Mouse (Mus musculus) liver, postnatal 0 days (tissue): ENCODE measurements around the gene Rpl29. TPM values are rescaled to one million over a fixed set of nuclear protein-coding genes. Genes with fewer than 3 reads are reported as not detected.

Experiments used
- ATAC-seq: fragments of 200-750 bp; cut with Nextera tagmentation; 2 replicates; pipeline ENCODE4 v1.8.0; 2017; ENCODE audit warnings: mild to moderate bottlenecking, moderate library complexity
- DNase-seq: peaks from one replicate; pipeline ENCODE4 v3.0.0-alpha.2; 2016
- H3K27ac ChIP-seq: fragments of 300-500 bp; sonication (generic); 2 replicates; pipeline ENCODE4 v1.5.1; 2014; ENCODE audit warnings: antibody characterized with exemption, moderate library complexity, mild to moderate bottlenecking, low read depth
- H3K27me3 ChIP-seq: fragments of 300-500 bp; sonication (generic); 2 replicates; pipeline ENCODE4 v1.6.1; 2014; ENCODE audit warnings: low read length, control low read depth, mixed read lengths; ENCODE audit not compliant: insufficient read depth
- H3K36me3 ChIP-seq: fragments of 300-500 bp; sonication (generic); replicated peaks from 2 replicates; pipeline ENCODE4 v1.6.1; 2014; ENCODE audit warnings: mild to moderate bottlenecking, control low read depth, low read length, moderate library complexity, mixed read lengths; ENCODE audit not compliant: insufficient read depth
- H3K4me1 ChIP-seq: fragments of 300-500 bp; sonication (generic); 2 replicates; pipeline ENCODE4 v1.6.1; 2014; ENCODE audit warnings: antibody characterized with exemption, mild to moderate bottlenecking, control low read depth; ENCODE audit not compliant: insufficient read depth
- H3K4me2 ChIP-seq: fragments of 300-500 bp; sonication (generic); 2 replicates; pipeline ENCODE4 v1.6.1; 2014; ENCODE audit warnings: low read depth, mild to moderate bottlenecking, low read length, moderate library complexity, mixed read lengths
- H3K4me3 ChIP-seq: fragments of 300-500 bp; sonication (generic); 2 replicates; pipeline ENCODE4 v1.5.1; 2014; ENCODE audit warnings: low read depth, low read length
- H3K9ac ChIP-seq: fragments of 300-500 bp; sonication (generic); replicated peaks from 2 replicates; pipeline ENCODE4 v1.6.1; 2014; ENCODE audit warnings: mild to moderate bottlenecking, moderate library complexity
- H3K9me3 ChIP-seq: fragments of 300-500 bp; sonication (generic); 2 replicates; pipeline ENCODE4 v1.6.1; 2016; ENCODE audit warnings: mild to moderate bottlenecking, control low read depth, low read length, mixed read lengths
- CTCF ChIP-seq: sonication (generic); IDR thresholded peaks from 2 replicates; pipeline ENCODE4 v1.5.1; 2016; ENCODE audit warnings: antibody characterized with exemption, low read depth
- EP300 ChIP-seq: IDR thresholded peaks from 2 replicates; pipeline ENCODE4 v1.6.1; 2016; ENCODE audit warnings: antibody characterized with exemption, low read depth, mild to moderate bottlenecking
- WGBS: fragments of 180-500 bp; shearing (Covaris S2); extraction: QIAGEN DNeasy Blood & Tissue Kit; methylation state at CpG from one replicate; pipeline ENCODE4 v1.1.7; 2014; ENCODE audit not compliant: insufficient replicate concordance; 5-methylcytosine and 5-hydroxymethylcytosine counted together
- polyA plus RNA-seq: library from polyadenylated mRNA; unstranded; fragments of >200 nt; fragmentation: Nextera tagmentation; extraction: Ambion mirVana; gene quantifications from 2 replicates; pipeline ENCODE4 v1.2.1, GENCODE M21; 2015

The Rpl29 gene
- polyA plus RNA-seq, 1 experiment from 2014 or later: 486 TPM

DNA sequence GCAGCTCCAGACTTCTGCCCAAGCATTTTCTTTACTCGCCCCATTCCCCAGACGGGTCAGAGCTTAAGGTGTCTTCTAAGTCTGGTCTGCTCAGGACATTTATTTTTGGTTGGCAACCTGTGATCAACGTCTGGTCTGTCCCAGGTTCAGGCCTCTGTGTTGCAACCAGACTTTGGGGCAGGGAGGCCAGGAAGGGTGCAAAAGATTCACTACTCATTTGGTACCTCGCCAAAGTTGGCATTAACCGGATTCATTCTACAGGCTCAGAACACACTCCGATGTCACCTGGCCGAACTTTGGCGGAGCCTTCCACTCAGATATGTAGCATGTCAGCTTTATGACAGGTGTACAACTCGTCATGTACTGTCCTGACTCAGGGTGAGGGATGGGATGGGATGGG is 18.7 kb downstream of the Rpl29 start:
- peak; percentile 28 for ATAC-seq
- peak overlapping the region; percentile 51 for H3K4me3 ChIP-seq
- peaks cover 51% of the 10 kb centered on the region for H3K4me1 ChIP-seq

DNA sequence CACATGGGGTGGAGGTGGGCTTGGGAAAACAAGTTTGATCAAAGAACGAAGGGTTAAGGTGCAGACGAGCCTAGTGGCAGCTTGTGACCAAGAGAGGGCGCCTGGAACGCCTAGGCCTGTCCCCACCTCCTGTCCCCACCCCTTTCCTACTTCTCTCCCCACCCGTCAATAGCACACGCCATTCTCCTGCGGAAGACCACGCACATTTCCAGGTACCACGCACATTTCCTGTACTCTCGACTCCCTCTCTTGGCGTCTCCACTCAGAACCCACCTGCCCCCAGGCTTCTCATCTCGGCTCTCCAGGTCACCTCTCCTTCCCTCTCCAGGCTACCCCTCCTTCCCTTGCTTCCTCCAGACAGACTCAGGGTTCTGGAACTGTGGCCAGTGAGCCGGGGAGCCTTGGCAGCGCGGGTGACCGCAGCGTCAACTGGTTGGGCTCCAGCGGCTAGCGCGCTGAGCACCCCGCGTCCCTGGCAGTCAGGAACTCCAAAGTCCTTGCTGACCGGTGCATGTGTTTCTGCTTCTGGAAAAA is 19.3 kb downstream of the Rpl29 start:
- Histone ChIP-seq H3K4me1 (peaks cover 55% of the 10 kb centered on the region), H3K36me3 (no peaks in the 10 kb centered on the region)
- no peak for TF ChIP-seq EP300
- peak; percentile 77 for TF ChIP-seq CTCF

More for the DNA sequence above, 18.7 kb downstream of the Rpl29 start:
- WGBS: 32% methylated on average over 9 of the region's 9 CpGs
- Histone ChIP-seq H3K9me3 (no peaks in the 10 kb centered on the region), H3K27ac (peak overlapping the region; percentile 88), H3K27me3 (0 out of 2 replicates have a peak, but pooled peaks cover 5% of the 10 kb centered on the region), H3K9ac (peak overlapping the region; percentile 71; the same call in 1 of the 2 replicates), H3K4me2 (peak overlapping the region; percentile 78), H3K36me3 (no peaks in the 10 kb centered on the region)
- TF ChIP-seq CTCF: no peak
- TF ChIP-seq EP300: no peak
- DNase-seq: no peak

DNA sequence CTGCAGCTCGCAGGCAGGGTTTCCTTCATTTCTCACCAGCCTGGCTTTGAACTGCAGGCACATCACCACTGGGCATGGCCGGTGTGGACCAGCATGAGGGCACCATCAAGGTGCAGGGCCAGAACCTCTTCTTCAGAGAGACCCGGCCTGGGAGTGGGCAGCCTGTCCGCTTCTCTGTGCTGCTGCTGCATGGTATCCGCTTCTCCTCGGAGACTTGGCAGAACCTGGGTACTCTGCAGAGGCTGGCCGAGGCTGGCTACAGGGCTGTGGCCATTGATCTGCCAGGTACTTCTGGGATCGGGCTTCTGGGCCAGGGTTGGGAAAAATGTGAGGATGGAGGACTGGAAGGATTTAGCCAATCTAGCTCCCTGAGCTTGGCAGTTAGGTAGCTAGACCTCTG is 20.7 kb downstream of the Rpl29 start:
- ATAC-seq (no peak), DNase-seq (no peak)
- peaks cover 56% of the 10 kb centered on the region for H3K4me1 ChIP-seq
- H3K9ac ChIP-seq: 0 out of 2 replicates have a peak overlapping the region, but pooled peaks have one; percentile 7
- no peak overlapping the region for H3K27ac ChIP-seq
- H3K27me3 ChIP-seq: peaks cover 13% of the 10 kb centered on the region; the same call in 1 of the 2 replicates
- no peaks in the 10 kb centered on the region for H3K9me3 ChIP-seq
- no peak overlapping the region for H3K4me3 ChIP-seq
- H3K4me2 ChIP-seq: peak overlapping the region; percentile 35
- TF ChIP-seq EP300 (no peak), CTCF (no peak)
- H3K36me3 ChIP-seq: no peaks in the 10 kb centered on the region
- 76% methylated on average over 8 of the region's 8 CpGs for WGBS

More for the DNA sequence above, 19.3 kb downstream of the Rpl29 start:
- Histone ChIP-seq H3K4me2 (peak overlapping the region; percentile 78), H3K27me3 (0 out of 2 replicates have a peak, but pooled peaks cover 8% of the 10 kb centered on the region), H3K9ac (peak overlapping the region; percentile 71), H3K9me3 (no peaks in the 10 kb centered on the region), H3K4me3 (peak overlapping the region; percentile 51), H3K27ac (peak overlapping the region; percentile 88)
- DNase-seq: peak; percentile 73
- peak; percentile 41 for ATAC-seq
- under 1% methylated on average over 23 of the region's 23 CpGs for WGBS

DNA sequence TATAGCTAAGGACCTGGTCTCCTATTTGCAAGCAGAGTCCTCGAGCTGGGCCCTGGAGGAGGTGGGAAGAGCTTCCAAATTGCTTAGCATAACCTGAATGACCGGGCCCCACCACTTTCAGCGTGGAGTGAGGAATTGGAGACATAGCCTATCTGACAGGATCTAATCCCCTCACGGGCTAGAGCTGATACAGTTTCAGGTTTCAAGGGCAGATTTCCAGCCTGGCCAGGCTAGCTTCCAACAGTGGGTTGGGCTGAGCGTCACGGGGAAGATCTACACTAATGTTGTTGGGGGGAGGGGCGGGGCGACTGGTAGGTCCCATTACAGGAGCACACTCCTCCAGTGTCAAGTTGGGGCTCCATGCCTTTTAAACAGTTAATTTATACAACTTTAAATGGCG is 21.4 kb downstream of the Rpl29 start:
- no peaks in the 10 kb centered on the region for H3K36me3 ChIP-seq
- TF ChIP-seq EP300: no peak
- no peak for TF ChIP-seq CTCF
- DNase-seq (peak; percentile 69), ATAC-seq (no peak)
- H3K4me2 ChIP-seq: peak overlapping the region; percentile 35
- 47% methylated on average over 9 of the region's 9 CpGs for WGBS
- no peak overlapping the region for H3K4me3 ChIP-seq
- no peaks in the 10 kb centered on the region for H3K9me3 ChIP-seq
- no peak overlapping the region for H3K27ac ChIP-seq
- H3K4me1 ChIP-seq: peaks cover 54% of the 10 kb centered on the region
- H3K9ac ChIP-seq: no peak overlapping the region
- peaks cover 13% of the 10 kb centered on the region; the same call in 1 of the 2 replicates for H3K27me3 ChIP-seq

DNA sequence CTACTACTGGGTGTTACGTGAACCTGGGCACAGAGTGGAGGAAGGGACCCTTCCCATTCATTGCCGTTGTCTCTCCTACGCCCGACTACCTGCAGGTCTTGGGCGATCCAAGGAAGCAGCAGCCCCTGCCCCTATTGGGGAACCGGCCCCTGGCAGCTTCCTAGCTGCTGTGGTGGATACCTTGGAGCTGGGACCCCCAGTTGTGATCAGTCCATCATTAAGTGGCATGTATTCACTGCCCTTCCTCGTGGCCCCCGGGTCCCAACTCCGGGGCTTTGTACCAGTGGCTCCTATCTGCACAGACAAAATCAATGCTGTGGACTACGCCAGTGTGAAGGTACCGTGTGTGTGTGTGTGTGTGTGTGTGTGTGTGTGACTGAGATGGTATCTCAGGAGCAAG is 22.0 kb downstream of the Rpl29 start:
- no peak overlapping the region for H3K9ac ChIP-seq
- no peak for ATAC-seq
- H3K4me2 ChIP-seq: peak overlapping the region; percentile 35; the same call in 1 of the 2 replicates
- TF ChIP-seq CTCF (no peak), EP300 (no peak)
- H3K9me3 ChIP-seq: no peaks in the 10 kb centered on the region
- H3K27ac ChIP-seq: no peak overlapping the region
- H3K4me3 ChIP-seq: no peak overlapping the region
- WGBS: 72% methylated on average over 11 of the region's 11 CpGs
- H3K27me3 ChIP-seq: peaks cover 13% of the 10 kb centered on the region; the same call in 1 of the 2 replicates
- DNase-seq: no peak
- H3K4me1 ChIP-seq: peaks cover 50% of the 10 kb centered on the region
- H3K36me3 ChIP-seq: no peaks in the 10 kb centered on the region

DNA sequence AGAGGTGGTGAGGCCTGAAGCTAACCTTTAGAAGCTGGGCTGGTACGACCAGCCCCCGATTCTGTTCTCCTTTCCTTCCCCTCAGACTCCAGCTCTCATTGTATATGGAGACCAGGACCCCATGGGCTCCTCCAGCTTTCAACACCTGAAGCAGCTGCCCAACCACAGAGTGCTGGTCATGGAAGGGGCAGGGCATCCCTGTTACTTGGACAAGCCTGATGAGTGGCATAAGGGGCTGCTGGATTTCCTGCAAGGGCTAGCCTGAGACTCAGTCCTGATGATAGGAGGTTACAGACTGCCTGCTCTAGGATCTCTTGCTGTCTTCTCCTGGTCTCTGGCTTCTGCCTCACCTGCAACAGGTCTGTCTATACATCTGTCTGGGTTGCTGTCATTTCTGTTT is 22.6 kb downstream of the Rpl29 start:
- H3K4me2 ChIP-seq: no peak overlapping the region
- no peaks in the 10 kb centered on the region for H3K9me3 ChIP-seq
- H3K4me1 ChIP-seq: peaks cover 45% of the 10 kb centered on the region
- H3K27ac ChIP-seq: no peak overlapping the region
- no peak overlapping the region for H3K4me3 ChIP-seq
- DNase-seq (no peak), ATAC-seq (no peak)
- H3K27me3 ChIP-seq: peaks cover 13% of the 10 kb centered on the region; the same call in 1 of the 2 replicates
- no peak overlapping the region for H3K9ac ChIP-seq
- TF ChIP-seq EP300 (no peak), CTCF (no peak)
- 54% methylated on average over 2 of the region's 2 CpGs for WGBS
- H3K36me3 ChIP-seq: no peaks in the 10 kb centered on the region
